Mouse (Mus musculus) stomach, postnatal 0 days (tissue): ENCODE results near the gene Prx. TPM values are rescaled to one million over a fixed set of nuclear protein-coding genes. Genes with fewer than 3 reads are reported as not detected.

ENCODE experiments used
- ATAC-seq: fragments of 200-750 bp; cut with Nextera tagmentation; 2 replicates; pipeline ENCODE4 v1.8.0; 2017; ENCODE audit not compliant: low FRiP score, low TSS enrichment
- DNase-seq: peaks from one replicate; pipeline ENCODE4 v3.0.0-alpha.2; 2016; ENCODE audit warnings: low spot score
- H3K27ac ChIP-seq: fragments of 300-500 bp; sonication (generic); replicated peaks from 2 replicates; pipeline ENCODE4 v1.5.1; 2014; ENCODE audit warnings: mild to moderate bottlenecking, control low read depth
- H3K27me3 ChIP-seq: fragments of 300-500 bp; sonication (generic); 2 replicates; pipeline ENCODE4 v1.6.1; 2014; ENCODE audit warnings: low read length; ENCODE audit not compliant: control insufficient read depth, insufficient read depth
- H3K36me3 ChIP-seq: fragments of 300-500 bp; sonication (generic); 2 replicates; pipeline ENCODE4 v1.6.1; 2014; ENCODE audit warnings: low read length, mixed read lengths; ENCODE audit not compliant: control insufficient read depth, insufficient read depth
- H3K4me1 ChIP-seq: fragments of 300-500 bp; sonication (generic); replicated peaks from 2 replicates; pipeline ENCODE4 v1.6.1; 2014; ENCODE audit warnings: antibody characterized with exemption; ENCODE audit not compliant: control insufficient read depth, insufficient read depth
- H3K4me2 ChIP-seq: fragments of 300-500 bp; sonication (generic); replicated peaks from 2 replicates; pipeline ENCODE4 v1.6.1; 2014; ENCODE audit warnings: low read depth, mild to moderate bottlenecking, control low read depth, moderate library complexity
- H3K4me3 ChIP-seq: fragments of 300-500 bp; sonication (generic); 2 replicates; pipeline ENCODE4 v1.5.1; 2014; ENCODE audit warnings: low read depth, low read length, control low read depth
- H3K9ac ChIP-seq: fragments of 300-500 bp; sonication (generic); 2 replicates; pipeline ENCODE4 v1.6.1; 2014; ENCODE audit warnings: mild to moderate bottlenecking, low read length, control low read depth, mixed read lengths
- H3K9me3 ChIP-seq: fragments of 300-500 bp; sonication (generic); 2 replicates; pipeline ENCODE4 v1.6.1; 2016; ENCODE audit warnings: low read length; ENCODE audit not compliant: control insufficient read depth
- CTCF ChIP-seq: IDR thresholded peaks from 2 replicates; pipeline ENCODE4 v1.5.1; 2016; ENCODE audit warnings: antibody characterized with exemption, low read depth, mild to moderate bottlenecking, moderate library complexity
- EP300 ChIP-seq: optimal IDR thresholded peaks from 2 replicates; pipeline ENCODE3; 2016; ENCODE audit warnings: antibody characterized with exemption
- WGBS: fragments of 180-500 bp; shearing (Covaris S2); extraction: QIAGEN DNeasy Blood & Tissue Kit; methylation state at CpG from one replicate; pipeline ENCODE4 v1.1.7; 2014; 5-methylcytosine and 5-hydroxymethylcytosine counted together
- polyA plus RNA-seq: library from polyadenylated mRNA; unstranded; fragments of >200 nt; fragmentation: Nextera tagmentation; extraction: Ambion mirVana; gene quantifications from 2 replicates; pipeline ENCODE4 v1.2.1, GENCODE M21; 2015

The Prx gene
- polyA plus RNA-seq, 1 experiment from 2014 or later, result 2.2 TPM

DNA sequence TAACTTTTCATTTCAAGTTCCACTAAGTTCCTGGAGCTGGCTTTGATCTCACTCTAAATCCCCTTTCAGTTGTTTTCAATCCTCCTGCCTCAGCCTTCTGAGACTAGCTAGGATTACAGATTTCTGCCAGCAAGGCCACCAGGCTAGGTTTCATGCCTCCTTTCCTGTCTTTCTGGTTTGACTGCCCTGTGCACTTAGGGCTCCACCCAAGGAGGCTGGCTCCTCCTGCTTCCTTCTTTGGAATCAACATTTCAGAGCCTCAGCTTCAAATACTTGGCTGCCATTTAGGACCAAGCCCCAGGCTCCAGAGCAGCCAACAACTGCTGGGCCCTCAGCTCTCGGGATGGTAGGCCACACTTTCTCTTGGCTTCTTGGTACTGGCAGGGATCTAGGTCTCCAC is 21.5 kb downstream of the Prx start:
- WGBS, result 44% methylated on average over 1 of the region's 1 CpGs
- H3K9ac ChIP-seq, result no peak overlapping the region
- H3K4me1 ChIP-seq, result no peaks in the 10 kb centered on the region
- DNase-seq (peak; percentile 79), ATAC-seq (peak; percentile 79)
- TF ChIP-seq EP300 (no peak), CTCF (no peak)
- H3K36me3 ChIP-seq, result 0 out of 2 replicates have a peak, but pooled peaks cover 3% of the 10 kb centered on the region
- H3K9me3 ChIP-seq, result no peaks in the 10 kb centered on the region
- peak overlapping the region; percentile 50; the same call in 1 of the 2 replicates for H3K27ac ChIP-seq
- no peak overlapping the region for H3K4me2 ChIP-seq
- H3K4me3 ChIP-seq, result no peak overlapping the region
- H3K27me3 ChIP-seq, result no peaks in the 10 kb centered on the region

GRCm38 (mm10) chr7:27522967-27523366 is 23.8 kb downstream of the Prx start, which contains the start of gene Hipk4:
Hipk4 (plus strand) TSS chr7:27523267.
- H3K9me3 ChIP-seq, result no peaks in the 10 kb centered on the region
- no peaks in the 10 kb centered on the region for H3K27me3 ChIP-seq
- H3K4me3 ChIP-seq, result no peak within 1 kb of the TSS
- 51% methylated on average over 5 of the region's 5 CpGs for WGBS
- ATAC-seq, result no peak
- H3K27ac ChIP-seq, result no peak within 1 kb of the TSS
- H3K9ac ChIP-seq, result no peak within 1 kb of the TSS
- H3K4me2 ChIP-seq, result no peak within 1 kb of the TSS
- H3K36me3 ChIP-seq, result no peaks in the 10 kb centered on the region
- DNase-seq, result no peak
- no peaks in the 10 kb centered on the region for H3K4me1 ChIP-seq
- no peak for TF ChIP-seq EP300
- TF ChIP-seq CTCF, result no peak

- H3K9me3 ChIP-seq, result no peaks in the 10 kb centered on the region
- 92% methylated on average over 13 of the region's 13 CpGs for WGBS
- ATAC-seq (no peak), DNase-seq (no peak)
- H3K27me3 ChIP-seq, result no peaks in the 10 kb centered on the region
- no peaks in the 10 kb centered on the region for H3K4me1 ChIP-seq
- H3K9ac ChIP-seq, result no peak overlapping the region
- H3K4me3 ChIP-seq, result no peak overlapping the region
- no peak overlapping the region for H3K4me2 ChIP-seq
- no peak for TF ChIP-seq CTCF
- TF ChIP-seq EP300, result no peak
- no peaks in the 10 kb centered on the region for H3K36me3 ChIP-seq
- no peak overlapping the region for H3K27ac ChIP-seq
Measured at GRCm38 (mm10) chr7:27523805-27524204, 24.7 kb downstream of the Prx start.

DNA sequence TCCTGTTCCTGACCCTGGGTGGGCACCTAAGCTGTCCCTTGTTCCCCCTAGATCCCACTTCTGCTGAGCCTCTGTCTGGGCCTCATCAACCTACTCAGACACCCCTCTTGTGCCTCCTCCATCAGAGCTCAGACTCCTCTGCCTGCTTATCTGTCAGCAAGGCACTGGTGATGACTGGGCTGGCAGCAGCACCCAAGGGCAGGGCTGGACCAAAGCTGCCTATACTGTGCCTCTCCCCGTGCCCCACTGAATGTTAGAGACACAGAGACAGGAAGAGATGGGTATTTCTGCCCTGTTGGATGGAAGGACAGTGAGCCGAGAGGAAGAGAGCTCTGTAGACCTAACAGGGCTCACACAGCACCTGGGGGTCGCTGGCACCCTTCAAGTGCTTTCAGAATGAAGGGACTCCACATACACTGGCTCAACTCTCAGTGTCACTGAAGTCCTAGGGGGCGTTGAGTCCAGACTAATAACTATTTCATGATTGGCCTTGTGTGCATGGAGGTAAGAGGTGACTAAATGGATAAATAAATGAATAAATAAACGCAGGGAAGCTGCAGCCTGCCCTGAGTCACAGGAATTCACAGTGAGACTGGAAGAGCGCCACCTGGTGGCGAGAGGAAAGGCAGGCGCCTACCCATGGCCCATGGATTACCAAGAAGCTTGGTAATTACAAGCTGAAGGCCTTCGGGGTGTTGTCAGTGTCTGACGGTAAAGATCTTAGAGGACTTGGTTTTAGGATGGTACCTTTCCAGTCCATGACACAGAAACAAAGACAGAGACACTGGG is 27.1 kb downstream of the Prx start:
- Histone ChIP-seq H3K27me3 (no peaks in the 10 kb centered on the region), H3K4me2 (no peak overlapping the region), H3K9ac (no peak overlapping the region; the same call in 1 of the 2 replicates), H3K4me3 (no peak overlapping the region), H3K9me3 (no peaks in the 10 kb centered on the region), H3K4me1 (no peaks in the 10 kb centered on the region), H3K27ac (no peak overlapping the region), H3K36me3 (no peaks in the 10 kb centered on the region; the same call in 1 of the 2 replicates)
- 20% methylated on average over 10 of the region's 10 CpGs for WGBS
- TF ChIP-seq CTCF (peak; percentile 97), EP300 (no peak)
- peak; percentile 85 for ATAC-seq
- DNase-seq, result peak; percentile 84

- Histone ChIP-seq H3K4me1 (no peaks in the 10 kb centered on the region), H3K4me3 (no peak overlapping the region), H3K4me2 (no peak overlapping the region), H3K27ac (no peak overlapping the region), H3K9me3 (no peaks in the 10 kb centered on the region), H3K9ac (no peak overlapping the region), H3K36me3 (peaks cover 12% of the 10 kb centered on the region), H3K27me3 (no peaks in the 10 kb centered on the region)
- WGBS, result 82% methylated on average over 21 of the region's 21 CpGs
- DNase-seq (no peak), ATAC-seq (no peak)
- TF ChIP-seq EP300, result no peak
- no peak for TF ChIP-seq CTCF
Measured at GRCm38 (mm10) chr7:27529070-27529469, 29.9 kb downstream of the Prx start.

- Histone ChIP-seq H3K27me3 (no peaks in the 10 kb centered on the region), H3K36me3 (peaks cover 12% of the 10 kb centered on the region), H3K27ac (no peak overlapping the region), H3K9me3 (no peaks in the 10 kb centered on the region), H3K4me3 (no peak overlapping the region), H3K4me1 (no peaks in the 10 kb centered on the region), H3K9ac (no peak overlapping the region), H3K4me2 (no peak overlapping the region)
- 84% methylated on average over 3 of the region's 3 CpGs for WGBS
- ATAC-seq (no peak), DNase-seq (no peak)
- TF ChIP-seq CTCF (peak; percentile 55), EP300 (no peak)
Measured at GRCm38 (mm10) chr7:27530937-27531336, 31.8 kb downstream of the Prx start.
